Mouse (Mus musculus): ENCODE data around the gene Ltb. TPM values are rescaled to one million over a fixed set of nuclear protein-coding genes. Genes with fewer than 3 reads are reported as not detected.
A peak's percentile ranks its signal among the peaks of the same experiment; 100 is the strongest.

Ltb gene
- polyA plus RNA-seq, 1 experiment from 2014 or later = 0.97 TPM

DNA sequence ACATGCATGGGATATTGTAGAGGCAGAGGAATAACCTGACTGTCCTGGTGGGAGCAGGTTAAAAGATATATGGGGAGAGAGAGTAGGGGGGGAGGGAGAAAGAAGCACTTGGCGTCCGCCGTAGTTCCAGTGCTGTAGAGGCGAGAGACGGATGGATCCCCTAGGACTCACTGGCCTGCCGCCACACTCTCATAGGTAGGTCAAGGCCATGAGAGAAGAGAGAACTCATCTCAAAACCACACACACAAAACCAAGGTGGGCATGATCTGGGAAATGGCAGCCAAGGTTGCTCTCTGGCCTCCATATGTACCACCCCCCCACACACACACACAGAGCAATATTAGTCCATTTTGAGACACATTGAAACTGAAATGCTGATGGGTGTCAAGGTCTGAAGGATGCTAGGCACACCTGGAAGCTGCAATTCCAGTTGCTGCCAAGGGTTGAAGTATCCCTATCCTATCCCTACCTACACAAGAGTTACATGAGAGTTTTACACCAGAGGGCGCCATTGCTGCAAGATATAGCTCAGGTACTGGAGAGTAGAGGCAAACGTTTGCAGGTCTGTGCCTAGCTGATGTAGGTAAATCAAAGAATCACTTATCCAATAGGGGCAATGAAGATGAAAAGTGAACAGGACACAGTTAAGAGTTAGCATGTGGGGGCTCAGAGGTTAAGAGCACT, 27.7 kb upstream of the Ltb start:
- no peak for ATAC-seq (ENCODE audit: low FRiP score, low read depth)

GRCm38 (mm10) chr17:35167794-35168193, 26.4 kb upstream of the Ltb start:
- 87% methylated on average over 7 of the region's 7 CpGs for WGBS
- Histone ChIP-seq H3K9ac (no peak overlapping the region), H3K36me3 (no peaks in the 10 kb centered on the region), H3K4me3 (no peak overlapping the region), H3K27ac (replicated peaks) (no peak overlapping the region), H3K9me3 (no peaks in the 10 kb centered on the region), H3K27me3 (no peaks in the 10 kb centered on the region), H3K4me2 (no peak overlapping the region), H3K4me1 (replicated peaks) (peaks cover 22% of the 10 kb centered on the region)
- ATAC-seq (ENCODE audit: low FRiP score, low read depth) = no peak

More for the DNA sequence above, 27.7 kb upstream of the Ltb start:
- no peaks in the 10 kb centered on the region for H3K9me3 ChIP-seq
- peak overlapping the region; percentile 44; the same call in 1 of the 2 replicates for H3K9ac ChIP-seq
- no peaks in the 10 kb centered on the region for H3K27me3 ChIP-seq
- H3K4me3 ChIP-seq = peak overlapping the region; percentile 96; the same call in 1 of the 2 replicates
- peak overlapping the region; percentile 99 for H3K27ac ChIP-seq (replicated peaks)
- 58% methylated on average over 8 of the region's 8 CpGs for WGBS
- peak overlapping the region; percentile 95 for H3K4me2 ChIP-seq
- H3K36me3 ChIP-seq = peaks cover 7% of the 10 kb centered on the region
- H3K4me1 ChIP-seq (replicated peaks) = peaks cover 35% of the 10 kb centered on the region

DNA sequence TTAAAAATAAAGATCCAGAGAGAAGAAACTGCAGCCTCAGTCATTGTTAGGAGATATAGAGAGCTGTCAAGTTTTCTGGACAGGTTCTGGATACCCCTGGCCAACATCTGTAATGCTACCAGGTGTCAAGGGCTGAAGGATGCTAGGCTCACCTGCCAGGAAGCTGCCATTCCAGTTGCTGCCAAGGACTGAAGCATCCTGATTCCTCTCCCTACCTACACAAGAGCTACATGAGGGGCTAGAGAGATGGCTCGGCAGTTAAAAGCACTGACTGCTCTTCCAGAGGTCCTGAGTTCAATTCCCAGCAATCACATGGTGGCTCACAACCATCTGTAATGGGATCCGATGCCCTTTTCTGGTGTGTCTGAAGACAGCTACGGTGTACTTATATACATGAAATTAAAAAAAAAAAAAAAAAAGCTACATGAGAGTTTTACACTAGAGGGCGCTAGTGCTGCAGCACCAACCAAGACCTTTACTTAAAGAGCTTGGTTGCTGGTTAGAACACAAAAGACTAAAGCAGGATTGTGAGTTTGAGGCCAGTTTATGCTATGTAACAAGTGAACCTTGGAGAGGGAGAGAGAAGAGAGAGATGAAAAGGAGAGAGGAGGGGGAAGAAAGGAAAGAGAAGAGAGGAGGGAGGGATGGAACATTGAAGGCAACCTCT, 25.6 kb upstream of the Ltb start:
- H3K27ac ChIP-seq (replicated peaks) = no peak overlapping the region
- ATAC-seq (ENCODE audit: low FRiP score, low read depth) = no peak

DNA sequence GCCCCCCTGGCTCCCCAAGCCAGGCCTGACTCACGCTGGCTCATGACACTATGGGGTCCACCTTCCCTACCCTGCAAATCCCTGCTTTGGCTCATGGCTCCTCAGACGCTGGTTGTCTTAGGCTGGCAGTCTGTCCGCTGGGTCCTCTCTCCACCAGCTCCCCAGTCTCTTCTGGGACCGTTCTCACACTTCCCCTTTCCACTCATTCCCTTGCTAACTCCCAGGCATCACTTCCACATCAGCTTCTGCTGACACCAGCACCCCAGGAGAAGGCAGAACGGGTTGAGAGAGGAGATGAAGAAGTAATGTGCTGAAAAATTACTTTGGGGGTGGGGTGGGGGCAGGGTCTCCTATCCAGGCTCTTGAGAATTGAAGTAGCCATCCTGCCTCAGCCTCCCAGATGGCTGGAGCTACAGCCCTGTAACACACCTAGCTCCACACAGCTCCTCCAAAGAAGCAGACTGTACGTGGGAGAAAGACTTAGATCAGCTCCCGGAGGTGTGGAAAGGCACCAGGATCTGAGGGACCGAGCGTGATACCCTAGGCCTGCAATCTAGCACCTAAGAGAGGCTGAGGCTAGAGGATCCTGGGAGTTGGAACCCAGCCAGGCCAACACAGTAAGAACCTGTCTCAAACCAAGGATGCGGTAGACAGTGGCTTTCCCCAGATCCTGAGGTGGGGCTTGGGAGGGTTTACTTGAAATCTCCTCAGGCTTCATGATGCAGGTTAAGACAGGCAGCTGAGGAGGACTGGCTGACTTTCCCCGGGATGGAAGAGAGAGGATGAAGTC, 21.6 kb upstream of the Ltb start:
- Histone ChIP-seq H3K27ac (replicated peaks) (0 out of 2 replicates have a peak overlapping the region, but pooled peaks have one; percentile 11), H3K4me2 (no peak overlapping the region), H3K4me3 (no peak overlapping the region), H3K27me3 (no peaks in the 10 kb centered on the region), H3K36me3 (no peaks in the 10 kb centered on the region), H3K9me3 (no peaks in the 10 kb centered on the region), H3K4me1 (replicated peaks) (no peaks in the 10 kb centered on the region), H3K9ac (no peak overlapping the region)
- WGBS = 79% methylated on average over 11 of the region's 11 CpGs
- no peak for ATAC-seq (ENCODE audit: low FRiP score, low read depth)

More for the DNA sequence above, 25.6 kb upstream of the Ltb start:
- peaks cover 15% of the 10 kb centered on the region for H3K4me1 ChIP-seq (replicated peaks)
- H3K4me3 ChIP-seq = no peak overlapping the region
- H3K4me2 ChIP-seq = no peak overlapping the region
- no peaks in the 10 kb centered on the region for H3K36me3 ChIP-seq
- 26% methylated on average over 4 of the region's 4 CpGs for WGBS
- H3K9me3 ChIP-seq = no peaks in the 10 kb centered on the region
- H3K27me3 ChIP-seq = no peaks in the 10 kb centered on the region
- no peak overlapping the region for H3K9ac ChIP-seq

DNA sequence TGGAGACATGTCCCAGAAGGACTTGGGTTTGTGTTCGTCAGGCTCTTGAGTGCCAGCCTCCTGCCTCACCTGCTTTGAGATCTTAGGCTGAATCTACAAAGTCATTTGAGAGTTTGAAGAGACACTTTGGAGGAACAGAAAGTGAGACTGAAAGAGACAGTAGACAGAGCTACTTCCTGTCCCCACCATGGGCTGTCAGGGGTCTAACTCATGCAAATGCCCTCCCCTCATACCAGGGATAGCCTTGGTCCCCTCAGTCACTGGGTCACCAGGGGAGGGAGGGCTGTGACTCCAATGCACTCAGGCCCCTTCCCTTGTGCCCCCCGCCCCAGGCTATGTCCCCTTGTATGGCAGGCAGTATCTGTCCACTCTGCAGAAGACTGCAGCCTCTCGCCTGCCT, 20.9 kb upstream of the Ltb start:
- Histone ChIP-seq H3K4me1 (replicated peaks) (no peaks in the 10 kb centered on the region), H3K36me3 (no peaks in the 10 kb centered on the region), H3K9ac (no peak overlapping the region), H3K4me2 (no peak overlapping the region), H3K27me3 (no peaks in the 10 kb centered on the region), H3K27ac (replicated peaks) (0 out of 2 replicates have a peak overlapping the region, but pooled peaks have one; percentile 11), H3K9me3 (no peaks in the 10 kb centered on the region), H3K4me3 (no peak overlapping the region)
- WGBS = 72% methylated on average over 3 of the region's 3 CpGs
- ATAC-seq (ENCODE audit: low FRiP score, low read depth) = no peak

DNA sequence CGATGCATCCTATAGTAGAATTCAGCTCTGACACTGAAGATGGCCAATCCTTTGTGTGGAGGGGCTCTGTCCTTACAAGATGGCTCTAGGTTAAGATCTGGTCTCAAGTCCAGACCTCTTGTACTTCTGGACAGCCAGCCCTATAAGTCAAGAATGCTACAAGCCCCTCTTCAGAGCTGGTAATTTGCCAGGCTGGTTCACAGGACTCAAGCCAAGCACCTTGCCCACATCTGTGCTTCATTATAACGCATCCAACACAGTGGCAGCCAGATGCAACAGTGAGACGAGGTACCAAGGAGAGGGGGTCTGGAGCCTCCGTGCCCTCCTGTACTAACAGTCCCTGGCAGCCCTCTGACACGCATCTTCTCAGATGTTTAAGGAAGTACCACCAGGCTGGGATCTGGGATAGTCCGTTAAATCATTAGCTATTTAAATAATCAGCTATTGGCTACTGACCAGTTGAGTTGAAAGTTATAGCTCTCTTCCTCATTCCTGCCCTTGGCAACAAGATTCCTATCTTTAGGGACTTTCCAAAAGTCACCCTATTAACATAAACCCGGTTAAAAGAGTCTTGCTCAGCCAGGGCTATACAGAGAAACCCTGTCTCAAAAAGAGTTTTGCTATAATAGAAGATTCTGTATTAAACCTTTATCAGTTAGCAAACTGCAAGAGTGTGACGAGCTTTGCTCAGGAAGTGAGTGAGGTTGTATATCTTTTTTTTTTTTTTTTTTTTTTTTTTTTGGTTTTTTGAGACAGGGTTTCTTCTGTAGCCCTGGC, 19.9 kb upstream of the Ltb start:
- H3K36me3 ChIP-seq = no peaks in the 10 kb centered on the region
- H3K4me2 ChIP-seq = no peak overlapping the region
- H3K4me1 ChIP-seq (replicated peaks) = no peaks in the 10 kb centered on the region
- no peak overlapping the region for H3K9ac ChIP-seq
- no peaks in the 10 kb centered on the region for H3K9me3 ChIP-seq
- H3K27me3 ChIP-seq = no peaks in the 10 kb centered on the region
- H3K27ac ChIP-seq (replicated peaks) = no peak overlapping the region
- no peak for ATAC-seq (ENCODE audit: low FRiP score, low read depth)
- 77% methylated on average over 8 of the region's 8 CpGs for WGBS
- no peak overlapping the region for H3K4me3 ChIP-seq

- Histone ChIP-seq H3K9me3 (no peaks in the 10 kb centered on the region), H3K36me3 (no peaks in the 10 kb centered on the region), H3K4me1 (replicated peaks) (no peaks in the 10 kb centered on the region), H3K9ac (no peak overlapping the region), H3K4me3 (no peak overlapping the region), H3K27ac (replicated peaks) (no peak overlapping the region), H3K27me3 (no peaks in the 10 kb centered on the region), H3K4me2 (no peak overlapping the region)
- no peak for ATAC-seq (ENCODE audit: low FRiP score, low read depth)
- WGBS = 77% methylated on average over 6 of the region's 6 CpGs
Observed at GRCm38 (mm10) chr17:35175382-35175781, 18.9 kb upstream of the Ltb start.

DNA sequence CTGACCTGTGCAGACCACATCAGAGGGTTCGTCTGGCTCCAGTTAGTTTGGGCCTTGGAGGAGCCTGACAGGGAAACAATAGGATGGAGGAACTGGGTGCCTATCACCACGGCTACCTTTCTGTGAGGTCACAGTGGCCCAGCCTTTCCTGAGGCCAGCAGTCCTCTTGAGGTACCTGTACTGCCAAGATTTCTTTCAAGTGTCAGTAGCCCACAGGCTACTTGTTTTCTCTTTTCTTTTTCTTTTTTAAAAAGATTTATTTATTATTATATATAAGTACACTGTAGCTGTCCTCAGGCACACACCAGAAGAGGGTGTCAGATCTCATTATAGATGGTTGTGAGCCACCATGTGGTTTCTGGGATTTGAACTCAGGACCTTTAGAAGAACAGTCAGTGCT, 18.3 kb upstream of the Ltb start, which contains the start of gene Aif1:
Aif1 (minus strand) TSS at position 101 of the 400 bp plus-strand sequence.
- WGBS = 34% methylated on average over 2 of the region's 2 CpGs
- Histone ChIP-seq H3K27ac (replicated peaks) (no peak within 1 kb of the TSS), H3K4me2 (no peak within 1 kb of the TSS), H3K27me3 (no peaks in the 10 kb centered on the region), H3K4me1 (replicated peaks) (no peaks in the 10 kb centered on the region), H3K36me3 (no peaks in the 10 kb centered on the region), H3K9ac (no peak within 1 kb of the TSS), H3K9me3 (no peaks in the 10 kb centered on the region), H3K4me3 (no peak within 1 kb of the TSS)
- ATAC-seq (ENCODE audit: low FRiP score, low read depth) = no peak

- Histone ChIP-seq H3K4me3 (no peak overlapping the region), H3K27me3 (no peaks in the 10 kb centered on the region), H3K4me1 (replicated peaks) (no peaks in the 10 kb centered on the region), H3K9ac (no peak overlapping the region), H3K4me2 (no peak overlapping the region), H3K36me3 (no peaks in the 10 kb centered on the region), H3K27ac (replicated peaks) (no peak overlapping the region), H3K9me3 (no peaks in the 10 kb centered on the region)
- no peak for ATAC-seq (ENCODE audit: low FRiP score, low read depth)
- WGBS = 20% methylated on average over 5 of the region's 5 CpGs
Observed at GRCm38 (mm10) chr17:35178528-35178927, 15.7 kb upstream of the Ltb start.

DNA sequence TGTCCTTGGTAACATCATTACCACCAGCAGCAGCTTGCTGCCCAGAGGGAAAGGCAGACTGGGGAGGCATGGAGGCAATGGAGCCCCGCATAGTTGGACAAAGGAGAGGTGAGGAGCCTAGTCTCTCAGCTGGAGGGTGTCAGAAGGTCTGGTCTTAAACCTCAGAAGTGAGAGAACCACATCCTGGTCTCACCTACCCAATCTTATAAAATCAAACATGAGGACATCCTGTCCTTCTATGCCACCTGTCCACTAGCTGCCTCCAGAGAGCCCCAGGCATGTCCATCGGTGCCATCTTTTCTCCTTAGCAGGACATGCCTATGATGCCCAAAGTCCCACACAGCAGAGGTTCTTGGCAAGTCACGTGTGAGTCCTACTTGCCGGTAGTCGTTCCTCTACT, 14.1 kb upstream of the Ltb start:
- Histone ChIP-seq H3K4me3 (no peak overlapping the region), H3K4me1 (replicated peaks) (no peaks in the 10 kb centered on the region), H3K27me3 (no peaks in the 10 kb centered on the region), H3K9me3 (no peaks in the 10 kb centered on the region), H3K9ac (no peak overlapping the region), H3K4me2 (no peak overlapping the region), H3K36me3 (no peaks in the 10 kb centered on the region), H3K27ac (replicated peaks) (no peak overlapping the region)
- no peak for ATAC-seq (ENCODE audit: low FRiP score, low read depth)
- WGBS = 90% methylated on average over 5 of the region's 5 CpGs
